Mouse (Mus musculus) MEL (cell line): ENCODE data around the gene Nexn. TPM values are rescaled to one million over a fixed set of nuclear protein-coding genes. Genes with fewer than 3 reads are reported as not detected.

ENCODE experiments used
- DNase-seq: peaks from one replicate; pipeline ENCODE4 v3.0.0; 2011; ENCODE audit warnings: low read depth, low spot score
- H3K27ac ChIP-seq: 2 replicates; pipeline ENCODE4 v1.5.1; 2012; ENCODE audit warnings: low read depth, mild to moderate bottlenecking, control low read depth, low read length, moderate library complexity; ENCODE audit not compliant: control insufficient read depth
- H3K27me3 ChIP-seq, 2 experiments: fragments of 150-350 bp in 1 of 2; sonication (generic) in 1 of 2; 2 replicates each; pipeline ENCODE4 v1.6.1; 2012; ENCODE audit warnings: low read length in 2 of 2, mild to moderate bottlenecking in 2 of 2, improper control_type of control experiment in 1 of 2, moderate library complexity in 1 of 2; ENCODE audit not compliant: insufficient read depth in 2 of 2, control insufficient read depth in 1 of 2
- H3K36me3 ChIP-seq, 2 experiments: 2 replicates each; pipeline ENCODE4 v1.6.1; 2012 to 2014; ENCODE audit warnings: low read length in 2 of 2, improper control_type of control experiment in 1 of 2, inconsistent platforms in 1 of 2, mild to moderate bottlenecking in 1 of 2; ENCODE audit not compliant: insufficient read depth in 2 of 2, control insufficient read depth in 1 of 2
- H3K4me1 ChIP-seq, 2 experiments: fragments of 150-350 bp in 1 of 2; sonication (generic) in 1 of 2; 2 replicates each; pipeline ENCODE4 v1.6.1; 2012; ENCODE audit warnings: low read length in 2 of 2, improper control_type of control experiment in 1 of 2, mild to moderate bottlenecking in 1 of 2; ENCODE audit not compliant: insufficient read depth in 2 of 2, control insufficient read depth in 1 of 2
- H3K4me3 ChIP-seq, 2 experiments: fragments of 150-350 bp in 1 of 2; sonication (generic) in 1 of 2; 2 replicates each; pipeline ENCODE4 v1.5.1; 2012; ENCODE audit warnings: low read depth in 2 of 2, low read length in 2 of 2, mild to moderate bottlenecking in 2 of 2, moderate library complexity in 2 of 2, control low read depth in 1 of 2, improper control_type of control experiment in 1 of 2; ENCODE audit not compliant: control insufficient read depth in 1 of 2, insufficient read depth in 1 of 2
- H3K79me2 ChIP-seq: 2 replicates; pipeline ENCODE4 v1.6.1; 2012; ENCODE audit warnings: mild to moderate bottlenecking, low read length, moderate library complexity; ENCODE audit not compliant: control insufficient read depth, poor library complexity, insufficient read depth
- H3K9ac ChIP-seq: 2 replicates; pipeline ENCODE4 v1.6.1; 2012; ENCODE audit warnings: low read depth, mild to moderate bottlenecking, control low read depth, low read length, moderate library complexity; ENCODE audit not compliant: control insufficient read depth, poor library complexity, severe bottlenecking
- H3K9me3 ChIP-seq: fragments of 150-350 bp; sonication (generic); replicated peaks from 2 replicates; pipeline ENCODE4 v1.6.1; 2012; ENCODE audit warnings: mild to moderate bottlenecking, low read length, improper control_type of control experiment, moderate library complexity; ENCODE audit not compliant: insufficient read depth
- CHD1 ChIP-seq: IDR thresholded peaks from 2 replicates; pipeline ENCODE4 v1.6.1; 2012; ENCODE audit warnings: low read depth, mild to moderate bottlenecking, inconsistent platforms, low read length, improper control_type of control experiment
- CHD2 ChIP-seq: IDR thresholded peaks from 2 replicates; pipeline ENCODE4 v1.6.1; 2011; ENCODE audit warnings: low read length, improper control_type of control experiment
- CTCF ChIP-seq, 3 experiments: IDR thresholded peaks in 2 of 3; conservative IDR thresholded peaks in 1 of 3; 2 replicates each; pipeline ENCODE4 v1.5.1; 2011 to 2012; ENCODE audit warnings: low read length in 3 of 3, low read depth in 2 of 3, mild to moderate bottlenecking in 2 of 3, improper control_type of control experiment in 1 of 3, inconsistent platforms in 1 of 3, mixed read lengths in 1 of 3, moderate library complexity in 1 of 3; ENCODE audit not compliant: control insufficient read depth in 1 of 3, insufficient read depth in 1 of 3, poor library complexity in 1 of 3, severe bottlenecking in 1 of 3
- E2F4 ChIP-seq: IDR thresholded peaks from 2 replicates; pipeline ENCODE4 v1.6.1; 2011; ENCODE audit warnings: low read depth, low read length, improper control_type of control experiment, borderline replicate concordance
- ELF1 ChIP-seq: IDR thresholded peaks from 2 replicates; pipeline ENCODE4 v1.6.1; 2014; ENCODE audit warnings: low read depth, mild to moderate bottlenecking, inconsistent platforms, low read length, improper control_type of control experiment, moderate library complexity
- ETS1 ChIP-seq: IDR thresholded peaks from 2 replicates; pipeline ENCODE4 v1.6.1; 2012; ENCODE audit warnings: low read depth, mild to moderate bottlenecking, inconsistent platforms, low read length, improper control_type of control experiment, moderate library complexity
- GABPA ChIP-seq: IDR thresholded peaks from 2 replicates; pipeline ENCODE4 v1.6.1; 2012; ENCODE audit warnings: low read depth, mild to moderate bottlenecking, inconsistent platforms, low read length, improper control_type of control experiment, moderate library complexity
- GATA1 ChIP-seq: IDR thresholded peaks from 2 replicates; pipeline ENCODE4 v1.6.1; 2011; ENCODE audit warnings: low read depth, low read length, improper control_type of control experiment
- KAT2A ChIP-seq: conservative IDR thresholded peaks from 2 replicates; pipeline ENCODE4 v1.6.1; 2012; ENCODE audit warnings: low read depth, low read length, improper control_type of control experiment, inconsistent platforms
- MAFK ChIP-seq: IDR thresholded peaks from 2 replicates; pipeline ENCODE4 v1.6.1; 2011; ENCODE audit warnings: low read depth, mild to moderate bottlenecking, low read length, improper control_type of control experiment, borderline replicate concordance
- MAZ ChIP-seq: IDR thresholded peaks from 2 replicates; pipeline ENCODE4 v1.6.1; 2012; ENCODE audit warnings: low read depth, mild to moderate bottlenecking, inconsistent platforms, low read length, improper control_type of control experiment
- MEF2A ChIP-seq: IDR thresholded peaks from 2 replicates; pipeline ENCODE4 v1.6.1; 2014; ENCODE audit warnings: low read depth, mild to moderate bottlenecking, inconsistent platforms, low read length, improper control_type of control experiment; ENCODE audit not compliant: poor library complexity, insufficient replicate concordance, severe bottlenecking; ENCODE audit errors: extremely low read depth
- MXI1 ChIP-seq: IDR thresholded peaks from 2 replicates; pipeline ENCODE4 v1.6.1; 2011; ENCODE audit warnings: mild to moderate bottlenecking, low read depth, low read length, improper control_type of control experiment
- MYC ChIP-seq: IDR thresholded peaks from 2 replicates; pipeline ENCODE4 v1.6.1; 2011; ENCODE audit warnings: low read depth, mild to moderate bottlenecking, low read length, improper control_type of control experiment, moderate library complexity
- NELFE ChIP-seq: IDR thresholded peaks from 2 replicates; pipeline ENCODE4 v1.6.1; 2011; ENCODE audit warnings: low read depth, low read length, improper control_type of control experiment
- NRF1 ChIP-seq: IDR thresholded peaks from 2 replicates; pipeline ENCODE4 v1.6.1; 2014; ENCODE audit warnings: low read depth, mild to moderate bottlenecking, inconsistent platforms, low read length, improper control_type of control experiment, moderate library complexity; ENCODE audit not compliant: poor library complexity, insufficient read depth, severe bottlenecking
- POLR2AphosphoS2 ChIP-seq: IDR thresholded peaks from 2 replicates; pipeline ENCODE4 v1.6.1; 2011; ENCODE audit warnings: low read length, improper control_type of control experiment
- POLR2AphosphoS5 ChIP-seq: IDR thresholded peaks from 2 replicates; pipeline ENCODE4 v1.6.1; 2012; ENCODE audit warnings: low read depth, borderline replicate concordance, mild to moderate bottlenecking, inconsistent platforms, low read length, moderate library complexity, mixed read lengths
- RAD21 ChIP-seq: IDR thresholded peaks from 2 replicates; pipeline ENCODE4 v1.6.1; 2011; ENCODE audit warnings: mild to moderate bottlenecking, low read depth, low read length, improper control_type of control experiment
- SMC3 ChIP-seq: IDR thresholded peaks from 2 replicates; pipeline ENCODE4 v1.6.1; 2011; ENCODE audit warnings: low read depth, low read length, improper control_type of control experiment
- TAL1 ChIP-seq: IDR thresholded peaks from 2 replicates; pipeline ENCODE4 v1.6.1; 2012; ENCODE audit warnings: mild to moderate bottlenecking, inconsistent platforms, low read length, moderate library complexity, mixed read lengths
- TCF12 ChIP-seq: IDR thresholded peaks from 2 replicates; pipeline ENCODE4 v1.6.1; 2014; ENCODE audit warnings: low read depth, mild to moderate bottlenecking, inconsistent platforms, low read length, improper control_type of control experiment, moderate library complexity
- UBTF ChIP-seq: IDR thresholded peaks from 2 replicates; pipeline ENCODE4 v1.6.1; 2012; ENCODE audit warnings: low read depth, mild to moderate bottlenecking, inconsistent platforms, low read length, improper control_type of control experiment, moderate library complexity, borderline replicate concordance; ENCODE audit not compliant: insufficient read depth
- USF1 ChIP-seq: IDR thresholded peaks from 2 replicates; pipeline ENCODE4 v1.6.1; 2014; ENCODE audit warnings: low read depth, mild to moderate bottlenecking, inconsistent platforms, low read length, improper control_type of control experiment, moderate library complexity
- USF2 ChIP-seq, 2 experiments: IDR thresholded peaks; 2 replicates each; pipeline ENCODE4 v1.6.1; 2011 to 2012; ENCODE audit warnings: improper control_type of control experiment in 2 of 2, low read length in 2 of 2, borderline replicate concordance in 1 of 2, inconsistent platforms in 1 of 2, low read depth in 1 of 2, mild to moderate bottlenecking in 1 of 2; ENCODE audit not compliant: insufficient read depth in 1 of 2
- ZC3H11A ChIP-seq: IDR thresholded peaks from 2 replicates; pipeline ENCODE4 v1.6.1; 2012; ENCODE audit warnings: low read depth, mild to moderate bottlenecking, inconsistent platforms, low read length, improper control_type of control experiment
- ZKSCAN1 ChIP-seq: IDR thresholded peaks from 2 replicates; pipeline ENCODE4 v1.6.1; 2012; ENCODE audit warnings: low read depth, mild to moderate bottlenecking, inconsistent platforms, low read length, improper control_type of control experiment, moderate library complexity
- ZMIZ1 ChIP-seq: IDR thresholded peaks from 2 replicates; pipeline ENCODE4 v1.6.1; 2012; ENCODE audit warnings: low read depth, mild to moderate bottlenecking, inconsistent platforms, low read length, improper control_type of control experiment, moderate library complexity
- polyA plus RNA-seq, 2 experiments: library from polyadenylated mRNA; stranded (reverse) in 1 of 2; unstranded in 1 of 2; fragments of >175 nt in 1 of 2; fragments of >200 nt in 1 of 2; gene quantifications; 2 replicates each; pipeline versions ENCODE4 v1.2.1 to v1.2.4; 2012; ENCODE audit warnings: low replicate concordance in 2 of 2, low read depth in 1 of 2; ENCODE audit not compliant: insufficient read length in 2 of 2, insufficient read depth in 1 of 2, missing spikeins in 1 of 2
- total RNA-seq: library from RNA; depleted of rRNA; stranded (reverse); fragments of 300-350 nt; gene quantifications from 2 replicates; pipeline ENCODE4 v1.2.3, GENCODE M21; 2012; rRNA removed

Nexn gene
- total RNA-seq (0.19 TPM in 1 of 2 replicates, not detected in the other), polyA plus RNA-seq (under 1 TPM in 1 of 2 experiments, not detected in 1; 0.96 TPM)

DNA sequence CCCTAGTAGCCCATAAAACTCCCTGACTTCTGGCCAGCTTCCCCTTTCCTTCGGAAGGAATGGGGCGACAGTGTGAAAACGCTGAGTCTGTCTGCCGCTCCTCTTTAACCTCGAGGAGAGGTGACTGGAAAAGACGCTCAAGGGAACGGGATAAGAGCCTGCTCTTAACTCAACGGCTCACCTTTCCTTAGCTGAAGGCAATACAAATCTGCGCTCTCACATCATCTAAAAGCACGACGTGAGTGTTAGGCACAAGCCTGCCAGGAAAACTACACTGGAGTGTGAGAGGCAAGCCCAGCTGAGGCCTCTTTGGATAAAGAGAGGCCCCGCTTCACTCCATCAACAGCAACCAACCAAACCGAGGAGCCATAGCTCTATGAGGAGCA, at the start of gene Nexn:
TSS of gene Nexn (minus strand) at position 315 of the 386 bp plus-strand sequence.
- peaks cover 0 to 12% of the 10 kb centered on the region in 2 experiments; a peak in 2 of 4 replicates for H3K4me1 ChIP-seq
- H3K4me3 ChIP-seq = no peak within 1 kb of the TSS
- TF ChIP-seq POLR2AphosphoS5 (no peak), MAFK (no peak), ZKSCAN1 (no peak), ZMIZ1 (no peak), GABPA (no peak), MAZ (no peak), RAD21 (no peak), MXI1 (no peak), USF1 (no peak), CHD2 (no peak), POLR2AphosphoS2 (no peak)
- no peak within 1 kb of the TSS for H3K9ac ChIP-seq
- no peak within 1 kb of the TSS for H3K27ac ChIP-seq
- no peaks in the 10 kb centered on the region for H3K79me2 ChIP-seq
- DNase-seq = no peak
- H3K27me3 ChIP-seq = no peaks in the 10 kb centered on the region
- no peaks in the 10 kb centered on the region for H3K9me3 ChIP-seq
- peaks cover 0 to 14% of the 10 kb centered on the region in 2 experiments; a peak in 2 of 4 replicates for H3K36me3 ChIP-seq

DNA sequence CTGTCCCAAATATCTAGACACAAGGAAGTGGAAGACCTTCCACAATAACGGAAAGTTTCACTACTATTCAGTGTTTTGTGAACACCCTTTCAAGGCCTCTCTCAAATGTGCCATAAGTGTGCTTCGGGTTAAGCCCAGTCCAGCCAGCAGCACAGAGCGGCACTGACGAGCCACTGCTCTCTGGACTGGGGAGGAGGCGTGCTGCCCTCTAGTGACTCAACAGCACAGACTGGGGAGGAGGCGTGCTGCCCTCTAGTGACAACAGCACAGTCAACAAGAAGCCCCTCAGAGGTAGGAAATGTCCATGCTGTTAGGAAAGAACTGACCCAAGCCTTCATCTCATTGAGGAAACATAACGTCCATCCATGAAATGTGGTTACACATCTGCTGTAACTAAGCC, 49.5 kb upstream of the Nexn start:
- H3K9ac ChIP-seq = no peak overlapping the region
- H3K27me3 ChIP-seq = no peaks in the 10 kb centered on the region
- H3K79me2 ChIP-seq = no peaks in the 10 kb centered on the region
- peak; percentile 88 for DNase-seq
- H3K9me3 ChIP-seq = no peaks in the 10 kb centered on the region
- peaks cover 0 to 3% of the 10 kb centered on the region in 2 experiments; a peak in 2 of 4 replicates for H3K36me3 ChIP-seq
- H3K27ac ChIP-seq = no peak overlapping the region
- H3K4me1 ChIP-seq = peaks cover 0 to 8% of the 10 kb centered on the region in 2 experiments; a peak in 2 of 4 replicates
- H3K4me3 ChIP-seq = no peak overlapping the region
- no peak for TF ChIP-seq MAFK
- no peak for TF ChIP-seq UBTF
- peak; percentile 92 for TF ChIP-seq SMC3
- TF ChIP-seq CHD1 = no peak
- no peak for TF ChIP-seq MYC
- no peak for TF ChIP-seq NRF1
- TF ChIP-seq MAZ = peak; percentile 78; the same call in 1 of the 2 replicates
- TF ChIP-seq CTCF (IDR thresholded peaks at IDR 0.05 in 2 of 3, conservative IDR thresholded peaks at IDR 0.05 in 1 of 3; ENCODE audit: control insufficient read depth in 1 of 3, insufficient read depth in 1 of 3, low read depth in 2 of 3, low read length in 3 of 3, poor library complexity in 1 of 3, severe bottlenecking in 1 of 3) = peak in 2 of 3 experiments; percentile 95 to 100; a peak in 5 of 6 replicates
- TF ChIP-seq USF2 (IDR thresholded peaks at IDR 0.05; ENCODE audit: borderline replicate concordance in 1 of 2, insufficient read depth in 1 of 2, low read depth in 1 of 2, low read length in 2 of 2) = no peak
- TF ChIP-seq KAT2A = no peak
- TF ChIP-seq NELFE = no peak
- TF ChIP-seq GABPA = no peak
- no peak for TF ChIP-seq E2F4
- TF ChIP-seq POLR2AphosphoS2 = no peak
- peak; percentile 62 for TF ChIP-seq RAD21
- no peak for TF ChIP-seq POLR2AphosphoS5
- TF ChIP-seq TAL1 = no peak
- no peak for TF ChIP-seq CHD2
- TF ChIP-seq ZMIZ1 = no peak
- peak; percentile 49; the same call in 1 of the 2 replicates for TF ChIP-seq ZC3H11A
- TF ChIP-seq TCF12 = no peak
- TF ChIP-seq GATA1 = no peak
- no peak for TF ChIP-seq MEF2A
- 0 out of 2 replicates have a peak, but pooled peaks have one; percentile 8 for TF ChIP-seq ELF1
- no peak for TF ChIP-seq ZKSCAN1
- TF ChIP-seq ETS1 = no peak
